Mouse (Mus musculus) MEL (cell line): ENCODE data around the gene Cldn34b2. TPM values are rescaled to one million over a fixed set of nuclear protein-coding genes. Genes with fewer than 3 reads are reported as not detected.

Experiments
- DNase-seq: peaks from one replicate; pipeline ENCODE4 v3.0.0; 2011; ENCODE audit warnings: low read depth, low spot score
- H3K27ac ChIP-seq: 2 replicates; pipeline ENCODE4 v1.5.1; 2012; ENCODE audit warnings: low read depth, mild to moderate bottlenecking, control low read depth, low read length, moderate library complexity; ENCODE audit not compliant: control insufficient read depth
- H3K27me3 ChIP-seq, 2 experiments: fragments of 150-350 bp in 1 of 2; sonication (generic) in 1 of 2; 2 replicates each; pipeline ENCODE4 v1.6.1; 2012; ENCODE audit warnings: low read length in 2 of 2, mild to moderate bottlenecking in 2 of 2, improper control_type of control experiment in 1 of 2, moderate library complexity in 1 of 2; ENCODE audit not compliant: insufficient read depth in 2 of 2, control insufficient read depth in 1 of 2
- H3K36me3 ChIP-seq, 2 experiments: 2 replicates each; pipeline ENCODE4 v1.6.1; 2012 to 2014; ENCODE audit warnings: low read length in 2 of 2, improper control_type of control experiment in 1 of 2, inconsistent platforms in 1 of 2, mild to moderate bottlenecking in 1 of 2; ENCODE audit not compliant: insufficient read depth in 2 of 2, control insufficient read depth in 1 of 2
- H3K4me1 ChIP-seq, 2 experiments: fragments of 150-350 bp in 1 of 2; sonication (generic) in 1 of 2; 2 replicates each; pipeline ENCODE4 v1.6.1; 2012; ENCODE audit warnings: low read length in 2 of 2, improper control_type of control experiment in 1 of 2, mild to moderate bottlenecking in 1 of 2; ENCODE audit not compliant: insufficient read depth in 2 of 2, control insufficient read depth in 1 of 2
- H3K4me3 ChIP-seq, 2 experiments: fragments of 150-350 bp in 1 of 2; sonication (generic) in 1 of 2; 2 replicates each; pipeline ENCODE4 v1.5.1; 2012; ENCODE audit warnings: low read depth in 2 of 2, low read length in 2 of 2, mild to moderate bottlenecking in 2 of 2, moderate library complexity in 2 of 2, control low read depth in 1 of 2, improper control_type of control experiment in 1 of 2; ENCODE audit not compliant: control insufficient read depth in 1 of 2, insufficient read depth in 1 of 2
- H3K79me2 ChIP-seq: 2 replicates; pipeline ENCODE4 v1.6.1; 2012; ENCODE audit warnings: mild to moderate bottlenecking, low read length, moderate library complexity; ENCODE audit not compliant: control insufficient read depth, poor library complexity, insufficient read depth
- H3K9ac ChIP-seq: 2 replicates; pipeline ENCODE4 v1.6.1; 2012; ENCODE audit warnings: low read depth, mild to moderate bottlenecking, control low read depth, low read length, moderate library complexity; ENCODE audit not compliant: control insufficient read depth, poor library complexity, severe bottlenecking
- H3K9me3 ChIP-seq: fragments of 150-350 bp; sonication (generic); replicated peaks from 2 replicates; pipeline ENCODE4 v1.6.1; 2012; ENCODE audit warnings: mild to moderate bottlenecking, low read length, improper control_type of control experiment, moderate library complexity; ENCODE audit not compliant: insufficient read depth
- CHD2 ChIP-seq: IDR thresholded peaks from 2 replicates; pipeline ENCODE4 v1.6.1; 2011; ENCODE audit warnings: low read length, improper control_type of control experiment
- ELF1 ChIP-seq: IDR thresholded peaks from 2 replicates; pipeline ENCODE4 v1.6.1; 2014; ENCODE audit warnings: low read depth, mild to moderate bottlenecking, inconsistent platforms, low read length, improper control_type of control experiment, moderate library complexity
- EP300 ChIP-seq, 2 experiments: IDR thresholded peaks; 2 replicates each; pipeline ENCODE4 v1.6.1; 2011; ENCODE audit warnings: improper control_type of control experiment in 2 of 2, low read length in 2 of 2, low read depth in 1 of 2, mild to moderate bottlenecking in 1 of 2
- ETS1 ChIP-seq: IDR thresholded peaks from 2 replicates; pipeline ENCODE4 v1.6.1; 2012; ENCODE audit warnings: low read depth, mild to moderate bottlenecking, inconsistent platforms, low read length, improper control_type of control experiment, moderate library complexity
- GABPA ChIP-seq: IDR thresholded peaks from 2 replicates; pipeline ENCODE4 v1.6.1; 2012; ENCODE audit warnings: low read depth, mild to moderate bottlenecking, inconsistent platforms, low read length, improper control_type of control experiment, moderate library complexity
- KAT2A ChIP-seq: conservative IDR thresholded peaks from 2 replicates; pipeline ENCODE4 v1.6.1; 2012; ENCODE audit warnings: low read depth, low read length, improper control_type of control experiment, inconsistent platforms
- MAX ChIP-seq: IDR thresholded peaks from 2 replicates; pipeline ENCODE4 v1.6.1; 2011; ENCODE audit warnings: low read length, improper control_type of control experiment
- MEF2A ChIP-seq: IDR thresholded peaks from 2 replicates; pipeline ENCODE4 v1.6.1; 2014; ENCODE audit warnings: low read depth, mild to moderate bottlenecking, inconsistent platforms, low read length, improper control_type of control experiment; ENCODE audit not compliant: poor library complexity, insufficient replicate concordance, severe bottlenecking; ENCODE audit errors: extremely low read depth
- MXI1 ChIP-seq: IDR thresholded peaks from 2 replicates; pipeline ENCODE4 v1.6.1; 2011; ENCODE audit warnings: mild to moderate bottlenecking, low read depth, low read length, improper control_type of control experiment
- NELFE ChIP-seq: IDR thresholded peaks from 2 replicates; pipeline ENCODE4 v1.6.1; 2011; ENCODE audit warnings: low read depth, low read length, improper control_type of control experiment
- POLR2A ChIP-seq, 2 experiments: IDR thresholded peaks; 2 replicates each; pipeline ENCODE4 v1.6.1; 2011 to 2012; ENCODE audit warnings: low read length in 2 of 2, mild to moderate bottlenecking in 2 of 2, control low read depth in 1 of 2, improper control_type of control experiment in 1 of 2, low read depth in 1 of 2, moderate library complexity in 1 of 2; ENCODE audit not compliant: control insufficient read depth in 1 of 2, insufficient read depth in 1 of 2, poor library complexity in 1 of 2
- POLR2AphosphoS5 ChIP-seq: IDR thresholded peaks from 2 replicates; pipeline ENCODE4 v1.6.1; 2012; ENCODE audit warnings: low read depth, borderline replicate concordance, mild to moderate bottlenecking, inconsistent platforms, low read length, moderate library complexity, mixed read lengths
- RAD21 ChIP-seq: IDR thresholded peaks from 2 replicates; pipeline ENCODE4 v1.6.1; 2011; ENCODE audit warnings: mild to moderate bottlenecking, low read depth, low read length, improper control_type of control experiment
- RCOR1 ChIP-seq: IDR thresholded peaks from 2 replicates; pipeline ENCODE4 v1.6.1; 2012; ENCODE audit warnings: low read depth, mild to moderate bottlenecking, inconsistent platforms, low read length, improper control_type of control experiment
- SMC3 ChIP-seq: IDR thresholded peaks from 2 replicates; pipeline ENCODE4 v1.6.1; 2011; ENCODE audit warnings: low read depth, low read length, improper control_type of control experiment
- TBP ChIP-seq: IDR thresholded peaks from 2 replicates; pipeline ENCODE4 v1.8.0; 2011; ENCODE audit warnings: low read depth, low read length, improper control_type of control experiment
- USF1 ChIP-seq: IDR thresholded peaks from 2 replicates; pipeline ENCODE4 v1.6.1; 2014; ENCODE audit warnings: low read depth, mild to moderate bottlenecking, inconsistent platforms, low read length, improper control_type of control experiment, moderate library complexity
- ZKSCAN1 ChIP-seq: IDR thresholded peaks from 2 replicates; pipeline ENCODE4 v1.6.1; 2012; ENCODE audit warnings: low read depth, mild to moderate bottlenecking, inconsistent platforms, low read length, improper control_type of control experiment, moderate library complexity
- ZMIZ1 ChIP-seq: IDR thresholded peaks from 2 replicates; pipeline ENCODE4 v1.6.1; 2012; ENCODE audit warnings: low read depth, mild to moderate bottlenecking, inconsistent platforms, low read length, improper control_type of control experiment, moderate library complexity
- ZNF384 ChIP-seq: IDR thresholded peaks from 2 replicates; pipeline ENCODE4 v1.6.1; 2012; ENCODE audit warnings: low read depth, mild to moderate bottlenecking, inconsistent platforms, low read length, improper control_type of control experiment
- polyA plus RNA-seq, 2 experiments: library from polyadenylated mRNA; stranded (reverse) in 1 of 2; unstranded in 1 of 2; fragments of >175 nt in 1 of 2; fragments of >200 nt in 1 of 2; gene quantifications; 2 replicates each; pipeline versions ENCODE4 v1.2.1 to v1.2.4; 2012; ENCODE audit warnings: low replicate concordance in 2 of 2, low read depth in 1 of 2; ENCODE audit not compliant: insufficient read length in 2 of 2, insufficient read depth in 1 of 2, missing spikeins in 1 of 2
- total RNA-seq: library from RNA; depleted of rRNA; stranded (reverse); fragments of 300-350 nt; gene quantifications from 2 replicates; pipeline ENCODE4 v1.2.3, GENCODE M21; 2012

Cldn34b2 gene
- total and polyA plus RNA-seq, 3 experiments, result not detected

- Histone ChIP-seq H3K36me3 (no peaks in the 10 kb centered on the region), H3K9ac (no peak overlapping the region), H3K4me1 (no peaks in the 10 kb centered on the region), H3K79me2 (no peaks in the 10 kb centered on the region), H3K27ac (no peak overlapping the region), H3K4me3 (no peak overlapping the region), H3K27me3 (no peaks in the 10 kb centered on the region), H3K9me3 (no peaks in the 10 kb centered on the region)
- DNase-seq, result peak; percentile 10
- TF ChIP-seq KAT2A, result no peak
- TF ChIP-seq MEF2A, result no peak
- TF ChIP-seq USF1, result no peak
- TF ChIP-seq ETS1, result no peak
- no peak for TF ChIP-seq RAD21
- no peak for TF ChIP-seq GABPA
Measured at GRCm38 (mm10) chrX:155166313-155166712, 38.1 kb upstream of the Cldn34b2 start.

GRCm38 (mm10) chrX:155163553-155163952, 35.3 kb upstream of the Cldn34b2 start:
- H3K36me3 ChIP-seq, result no peaks in the 10 kb centered on the region
- no peaks in the 10 kb centered on the region for H3K27me3 ChIP-seq
- H3K9me3 ChIP-seq, result no peaks in the 10 kb centered on the region
- no peak overlapping the region for H3K9ac ChIP-seq
- no peak overlapping the region for H3K4me3 ChIP-seq
- no peak for DNase-seq
- H3K27ac ChIP-seq, result no peak overlapping the region
- TF ChIP-seq EP300 (IDR thresholded peaks at IDR 0.05; ENCODE audit: low read depth in 1 of 2, low read length in 2 of 2) (no peak), ETS1 (no peak), NELFE (no peak), RAD21 (no peak), CHD2 (no peak), KAT2A (no peak), TBP (no peak), RCOR1 (no peak), USF1 (no peak), ZMIZ1 (no peak), MEF2A (no peak), ZKSCAN1 (no peak), ZNF384 (no peak), MAX (no peak)
- no peaks in the 10 kb centered on the region for H3K79me2 ChIP-seq
- no peaks in the 10 kb centered on the region for H3K4me1 ChIP-seq

GRCm38 (mm10) chrX:155151868-155152267, 23.7 kb upstream of the Cldn34b2 start:
- no peaks in the 10 kb centered on the region for H3K79me2 ChIP-seq
- no peak for DNase-seq
- no peak for TF ChIP-seq CHD2
- no peak for TF ChIP-seq SMC3
- TF ChIP-seq ELF1, result no peak
- TF ChIP-seq GABPA, result no peak
- TF ChIP-seq ETS1, result no peak
- no peak for TF ChIP-seq POLR2AphosphoS5
- no peak for TF ChIP-seq MXI1
- TF ChIP-seq POLR2A (IDR thresholded peaks at IDR 0.05; ENCODE audit: control insufficient read depth in 1 of 2, insufficient read depth in 1 of 2, low read depth in 1 of 2, low read length in 2 of 2, poor library complexity in 1 of 2), result no peak

More at GRCm38 (mm10) chrX:155151868-155152267, 23.7 kb upstream of the Cldn34b2 start:
- H3K27ac ChIP-seq, result no peak overlapping the region
- no peaks in the 10 kb centered on the region for H3K4me1 ChIP-seq
- no peaks in the 10 kb centered on the region for H3K36me3 ChIP-seq
- no peaks in the 10 kb centered on the region for H3K27me3 ChIP-seq
- no peak overlapping the region for H3K9ac ChIP-seq
- H3K4me3 ChIP-seq, result no peak overlapping the region
- no peaks in the 10 kb centered on the region for H3K9me3 ChIP-seq
